Mouse (Mus musculus): ENCODE data around the gene Prr27.

GRCm38 (mm10) chr5:87871423-87871822, 45.9 kb downstream of the Prr27 start:
- no peak for TF ChIP-seq POLR2A (IDR thresholded peaks at IDR 0.05; ENCODE audit: low read depth, low read length)
- no peak for TF ChIP-seq CTCF (IDR thresholded peaks at IDR 0.05; ENCODE audit: borderline replicate concordance, insufficient read depth, low read length)
